Mouse (Mus musculus) layer of hippocampus, postnatal 36 days (tissue): ENCODE results near the gene Dvl1. TPM values are rescaled to one million over a fixed set of nuclear protein-coding genes. Genes with fewer than 3 reads are reported as not detected.

Experiments used
- DNase-seq, 2 experiments: peaks; one replicate each; pipeline ENCODE4 v3.0.0; 2022
- total RNA-seq, 2 experiments: library from RNA; stranded (reverse); gene quantifications; 2 replicates each; pipeline ENCODE4 v1.2.3; 2021

The Dvl1 gene
- total RNA-seq, 2 experiments from 2014 or later = 75.6 to 76.6 TPM

DNA sequence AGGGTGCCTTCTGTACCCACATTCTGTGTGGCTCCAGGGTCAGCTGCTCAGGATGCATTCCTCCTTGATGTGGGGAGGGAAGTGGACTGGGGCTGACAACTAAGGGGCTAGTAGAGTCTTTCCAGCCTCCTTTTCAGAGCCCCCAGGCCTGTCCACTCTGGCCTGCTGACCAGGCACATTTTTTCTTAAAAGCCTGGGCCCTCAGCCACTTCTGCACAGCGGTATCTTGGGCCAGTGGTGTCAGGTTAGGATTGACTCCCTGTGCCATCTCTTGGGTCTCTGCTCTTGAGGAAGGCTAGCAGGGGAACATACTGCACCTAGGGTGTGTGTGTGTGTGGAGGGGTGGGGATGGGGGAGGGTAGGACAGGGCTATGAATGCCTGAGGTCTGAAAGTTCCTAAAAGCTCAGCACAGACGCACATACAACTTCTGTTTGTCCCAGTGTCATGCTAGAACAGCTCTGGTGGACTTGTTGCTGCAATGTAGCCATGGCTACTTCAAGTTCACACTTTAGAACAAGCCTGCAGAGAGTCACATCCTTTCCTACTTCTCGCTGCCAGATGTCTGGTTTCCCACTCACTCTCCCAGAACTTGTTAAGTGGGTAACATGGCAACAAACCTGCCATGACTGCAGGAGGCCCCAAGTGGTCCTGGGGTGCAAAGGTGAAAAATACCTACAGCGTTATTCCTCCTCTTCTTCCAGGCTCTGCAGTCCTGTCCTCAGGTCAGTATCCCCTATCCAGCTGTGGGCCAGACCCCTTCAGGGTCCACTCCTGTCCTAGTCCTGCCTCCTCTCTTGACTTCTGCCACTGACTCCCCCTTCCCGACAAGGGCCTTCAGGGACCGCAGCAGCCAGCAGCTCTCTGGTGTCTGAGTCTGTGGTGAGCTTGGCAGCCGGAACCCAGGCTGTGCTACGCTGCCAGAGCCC, 6.9 kb upstream of the Dvl1 start:
- DNase-seq = no peak

DNA sequence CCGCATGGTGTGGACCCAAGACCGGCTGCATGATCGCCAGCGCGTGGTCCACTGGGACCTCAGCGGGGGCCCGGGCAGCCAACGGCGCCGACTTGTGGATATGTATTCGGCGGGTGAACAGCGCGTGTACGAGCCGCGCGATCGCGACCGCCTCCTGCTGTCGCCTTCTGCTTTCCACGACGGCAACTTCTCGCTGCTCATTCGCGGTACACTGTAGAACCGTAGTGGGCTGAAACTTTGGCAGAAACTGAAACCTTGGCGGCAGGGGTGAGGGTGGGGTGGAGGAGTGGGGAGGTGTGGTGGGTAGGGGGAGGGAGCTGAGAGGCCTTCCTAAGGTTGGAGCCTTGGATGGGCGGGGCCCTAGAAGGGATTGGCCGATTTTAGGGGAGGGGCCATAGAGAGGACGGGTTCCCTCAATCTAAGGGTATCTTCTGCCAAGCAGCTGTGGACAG, 6.2 kb upstream of the Dvl1 start:
- no peak for DNase-seq

GRCm38 (mm10) chr4:155841651-155842270, 5.4 kb upstream of the Dvl1 start:
- DNase-seq = no peak

- DNase-seq = no peak
Measured at GRCm38 (mm10) chr4:155843231-155843630, 4.0 kb upstream of the Dvl1 start.

- DNase-seq = peak in 1 of 2 experiments; percentile 35
Measured at GRCm38 (mm10) chr4:155847591-155848352, 570 bp downstream of the Dvl1 start.

GRCm38 (mm10) chr4:155848434-155849095, 1.4 kb downstream of the Dvl1 start:
- DNase-seq = no peak

- no peak for DNase-seq
Measured at GRCm38 (mm10) chr4:155849391-155849790, 2.2 kb downstream of the Dvl1 start.

DNA sequence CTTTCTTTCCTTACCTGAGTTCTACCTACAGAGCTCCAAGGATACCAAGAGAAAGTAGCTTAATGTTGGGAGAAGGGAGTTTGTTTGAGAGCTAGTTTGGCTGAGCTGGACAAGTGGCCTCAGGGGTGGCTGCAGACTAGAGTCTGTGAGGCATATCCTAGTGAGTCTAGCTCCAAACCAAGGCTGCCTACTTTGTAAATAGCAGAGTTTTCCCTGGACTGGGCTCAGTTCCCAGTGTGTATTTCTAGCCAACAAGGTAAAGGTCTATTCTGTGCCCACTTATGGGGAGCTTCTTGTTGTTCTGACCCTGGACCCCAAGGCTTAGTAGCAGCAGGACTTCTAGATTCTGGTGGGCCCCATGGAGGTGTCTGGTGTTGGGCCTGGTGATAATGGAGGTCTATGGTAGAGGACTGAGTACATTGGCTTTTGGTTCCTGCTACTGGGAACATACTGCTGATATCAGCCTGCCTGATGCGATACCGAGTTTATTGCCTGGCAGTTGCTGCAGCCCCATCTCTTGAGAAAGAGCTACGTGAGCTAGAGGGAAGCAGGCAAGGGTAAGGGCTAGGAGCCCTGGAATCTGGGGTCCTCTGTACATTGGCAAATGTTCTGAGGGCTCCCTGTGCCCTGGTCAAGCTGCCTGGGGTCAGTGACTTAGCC, 2.7 kb downstream of the Dvl1 start:
- DNase-seq = no peak

DNA sequence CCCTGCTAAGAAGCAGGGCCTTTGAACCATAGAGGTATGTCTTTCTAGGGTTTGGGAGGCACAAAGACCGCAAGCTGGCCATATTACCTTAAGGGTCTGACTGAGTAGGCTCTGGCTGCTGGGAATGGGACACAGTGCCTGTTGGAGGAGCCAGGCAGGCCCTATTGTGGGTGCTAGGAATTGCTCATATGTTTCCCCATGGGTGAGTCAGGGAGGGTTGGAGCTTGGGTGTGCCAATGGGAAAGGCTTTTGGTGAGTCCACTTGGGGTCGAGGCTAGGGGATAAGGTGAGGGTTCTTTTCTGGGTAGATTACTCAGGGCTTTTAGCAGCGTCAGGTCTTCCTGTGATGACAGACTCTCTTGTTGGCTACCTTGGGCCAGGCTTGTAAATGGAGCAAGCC, 4.2 kb downstream of the Dvl1 start:
- no peak for DNase-seq

DNA sequence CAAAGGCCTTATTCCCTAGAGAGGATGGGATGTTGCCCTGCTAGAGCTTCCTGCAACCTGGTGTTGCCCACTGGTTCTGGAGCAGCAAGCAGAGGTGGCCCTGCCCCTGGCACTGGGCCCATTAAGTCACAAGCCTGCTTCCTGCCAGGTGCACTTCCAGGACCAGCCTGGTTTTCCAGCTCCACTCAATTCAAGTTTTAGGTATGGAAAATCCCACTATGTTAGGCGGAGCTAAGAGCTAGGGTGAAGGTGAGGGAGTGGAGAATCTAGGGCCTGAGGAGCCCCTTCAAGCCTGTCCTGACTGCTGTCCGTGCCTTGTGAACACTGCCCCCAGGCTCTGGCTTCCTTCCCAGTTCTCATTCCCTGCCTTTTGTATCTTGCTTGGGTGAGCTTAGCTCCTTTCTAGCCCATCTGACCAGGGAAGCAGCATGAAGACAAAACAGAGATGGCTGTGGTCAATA, 4.8 kb downstream of the Dvl1 start:
- DNase-seq = no peak

DNA sequence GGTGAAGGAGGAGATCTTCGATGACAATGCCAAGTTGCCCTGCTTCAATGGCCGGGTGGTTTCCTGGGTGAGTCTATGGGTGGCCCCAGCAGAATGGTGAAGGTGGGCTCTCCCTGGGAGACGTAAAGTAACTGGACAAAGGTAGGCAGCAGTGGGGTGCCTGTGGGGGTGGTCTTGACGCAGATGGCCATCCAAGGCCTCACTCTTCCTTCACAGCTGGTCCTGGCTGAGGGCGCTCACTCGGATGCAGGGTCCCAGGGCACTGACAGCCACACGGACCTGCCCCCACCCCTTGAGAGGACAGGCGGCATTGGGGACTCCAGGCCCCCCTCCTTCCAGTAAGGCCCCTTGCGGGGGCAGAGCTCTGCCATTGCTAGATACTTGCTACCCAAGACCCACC, 6.2 kb downstream of the Dvl1 start:
- no peak for DNase-seq

- DNase-seq = no peak
Measured at GRCm38 (mm10) chr4:155854991-155855390, 7.8 kb downstream of the Dvl1 start.

- DNase-seq = no peak
Measured at GRCm38 (mm10) chr4:155856071-155856470, 8.9 kb downstream of the Dvl1 start.

DNA sequence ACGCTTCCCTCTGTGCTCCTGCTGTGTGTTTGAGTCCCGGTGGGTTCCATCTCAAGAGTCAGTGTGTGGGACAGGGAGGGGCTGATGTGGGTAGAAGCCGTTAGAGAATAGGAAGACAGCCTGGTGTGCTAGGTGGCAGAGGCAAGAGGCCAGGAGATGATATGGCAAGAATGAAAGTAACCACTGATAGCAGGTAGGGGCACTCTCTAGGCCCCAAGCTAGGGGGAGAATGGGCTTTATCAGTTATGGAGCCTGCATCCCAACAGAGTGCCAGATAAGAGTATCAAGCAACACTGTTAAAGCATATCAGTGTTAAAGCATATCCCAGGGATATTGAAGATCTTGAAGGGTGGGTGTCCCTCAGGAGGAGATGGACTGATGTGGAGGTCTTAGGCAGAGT, 9.7 kb downstream of the Dvl1 start:
- no peak for DNase-seq

DNA sequence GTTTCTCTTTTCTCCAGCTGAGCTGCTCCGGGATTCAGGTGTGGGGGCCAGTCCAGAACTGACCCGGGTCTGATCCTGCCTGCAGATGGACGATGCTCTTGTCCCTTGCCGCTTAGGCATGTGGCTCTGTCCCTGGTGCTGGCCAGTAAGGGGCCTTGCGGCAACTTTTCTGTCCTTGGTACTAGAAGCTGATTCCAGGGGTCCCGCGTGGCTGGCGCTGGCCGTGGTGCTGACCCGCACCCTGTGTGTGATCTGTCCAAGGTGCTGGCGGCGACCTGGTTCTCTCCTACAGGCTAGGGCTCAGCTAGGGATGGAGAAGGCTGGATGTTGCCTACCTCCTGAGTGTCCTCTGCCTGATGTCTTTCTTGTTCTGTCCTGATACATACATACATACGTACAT, 12.1 kb downstream of the Dvl1 start:
- no peak for DNase-seq

- DNase-seq = no peak
Measured at GRCm38 (mm10) chr4:155861787-155862186, 14.6 kb downstream of the Dvl1 start.

DNA sequence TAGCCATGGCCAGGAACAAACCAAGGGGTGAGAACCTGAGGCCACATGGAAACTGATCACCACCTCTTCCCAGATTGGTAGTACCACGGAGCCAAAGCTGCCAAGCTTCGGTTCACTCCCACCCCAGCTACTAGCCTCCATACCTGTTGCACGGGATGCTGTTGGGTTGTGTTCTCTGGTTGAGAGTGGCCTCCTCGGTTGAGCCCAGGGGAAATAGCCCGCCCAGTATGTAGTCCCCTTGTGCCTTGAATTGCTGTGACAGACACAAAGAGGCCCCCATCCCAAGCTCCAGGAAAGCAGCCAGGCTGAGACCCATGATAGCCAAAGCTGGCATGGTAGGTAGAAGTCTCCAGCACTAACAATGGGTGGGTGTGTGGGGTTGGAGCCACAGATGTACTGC, 15.8 kb downstream of the Dvl1 start, which contains the start of gene Tas1r3:
TSS of gene Tas1r3 (minus strand) at position 362 of the 400 bp plus-strand sequence.
- no peak for DNase-seq

GRCm38 (mm10) chr4:155868614-155869298, 21.6 kb downstream of the Dvl1 start:
- no peak for DNase-seq

GRCm38 (mm10) chr4:155869317-155870033, 22.3 kb downstream of the Dvl1 start, which contains the start of the genes Cptp and Ints11:
Gene Cptp, minus strand, starts transcription at chr4:155869440.
Gene Ints11, plus strand, starts transcription at chr4:155869546.
- DNase-seq = peak; percentile 96 to 97

GRCm38 (mm10) chr4:155871404-155871803, 24.2 kb downstream of the Dvl1 start:
- no peak for DNase-seq
